Mouse (Mus musculus): Measurements from ENCODE around the gene Wdfy3.

GRCm38 (mm10) chr5:102023376-102023775, 46.3 kb downstream of the Wdfy3 start:
- TF ChIP-seq POLR2A (IDR thresholded peaks at IDR 0.05; ENCODE audit: extremely low read depth, insufficient read depth, low read length): no peak
- TF ChIP-seq CTCF (IDR thresholded peaks at IDR 0.05; ENCODE audit: low read depth, low read length): no peak

All from liver, adult 2 months (tissue).